Mouse (Mus musculus) neural tube, embryonic 15.5 days (tissue): ENCODE measurements around the gene Psmc3. TPM values are rescaled to one million over a fixed set of nuclear protein-coding genes. Genes with fewer than 3 reads are reported as not detected.

Source experiments
- ATAC-seq: fragments of 200-750 bp; cut with Nextera tagmentation; 2 replicates; pipeline ENCODE4 v1.8.0; 2017; ENCODE audit warnings: mild to moderate bottlenecking, moderate TSS enrichment, moderate library complexity; ENCODE audit not compliant: low FRiP score
- H3K27ac ChIP-seq: fragments of 300-500 bp; sonication (generic); replicated peaks from 2 replicates; pipeline ENCODE4 v1.5.1; 2015; ENCODE audit warnings: mild to moderate bottlenecking, inconsistent platforms
- H3K27me3 ChIP-seq: fragments of 300-500 bp; sonication (generic); replicated peaks from 2 replicates; pipeline ENCODE4 v1.6.1; 2015; ENCODE audit warnings: inconsistent platforms
- H3K36me3 ChIP-seq: fragments of 300-500 bp; sonication (generic); 2 replicates; pipeline ENCODE4 v1.6.1; 2015; ENCODE audit warnings: inconsistent platforms
- H3K4me1 ChIP-seq: fragments of 300-500 bp; sonication (generic); 2 replicates; pipeline ENCODE4 v1.6.1; 2015; ENCODE audit warnings: inconsistent platforms
- H3K4me2 ChIP-seq: fragments of 300-500 bp; sonication (generic); 2 replicates; pipeline ENCODE4 v1.6.1; 2015; ENCODE audit warnings: inconsistent platforms, mild to moderate bottlenecking, moderate library complexity
- H3K4me3 ChIP-seq: fragments of 300-500 bp; sonication (generic); replicated peaks from 2 replicates; pipeline ENCODE4 v1.5.1; 2015; ENCODE audit warnings: mild to moderate bottlenecking, inconsistent platforms
- H3K9ac ChIP-seq: fragments of 300-500 bp; sonication (generic); replicated peaks from 2 replicates; pipeline ENCODE4 v1.6.1; 2015; ENCODE audit warnings: mild to moderate bottlenecking, inconsistent platforms
- H3K9me3 ChIP-seq: fragments of 300-500 bp; sonication (generic); replicated peaks from 2 replicates; pipeline ENCODE4 v1.6.1; 2016; ENCODE audit warnings: inconsistent platforms
- WGBS: fragments of 180-500 bp; shearing (Covaris S2); methylation state at CpG from one replicate; pipeline ENCODE4 v1.1.7; 2015; ENCODE audit warnings: mixed read lengths; 5-methylcytosine and 5-hydroxymethylcytosine counted together
- polyA plus RNA-seq: library from polyadenylated mRNA; unstranded; fragments of >200 nt; fragmentation: Nextera tagmentation; extraction: Ambion mirVana; gene quantifications from 2 replicates; pipeline ENCODE4 v1.2.1, GENCODE M21; 2015

Gene Psmc3
- polyA plus RNA-seq, 1 experiment from 2014 or later, result 234 TPM

DNA sequence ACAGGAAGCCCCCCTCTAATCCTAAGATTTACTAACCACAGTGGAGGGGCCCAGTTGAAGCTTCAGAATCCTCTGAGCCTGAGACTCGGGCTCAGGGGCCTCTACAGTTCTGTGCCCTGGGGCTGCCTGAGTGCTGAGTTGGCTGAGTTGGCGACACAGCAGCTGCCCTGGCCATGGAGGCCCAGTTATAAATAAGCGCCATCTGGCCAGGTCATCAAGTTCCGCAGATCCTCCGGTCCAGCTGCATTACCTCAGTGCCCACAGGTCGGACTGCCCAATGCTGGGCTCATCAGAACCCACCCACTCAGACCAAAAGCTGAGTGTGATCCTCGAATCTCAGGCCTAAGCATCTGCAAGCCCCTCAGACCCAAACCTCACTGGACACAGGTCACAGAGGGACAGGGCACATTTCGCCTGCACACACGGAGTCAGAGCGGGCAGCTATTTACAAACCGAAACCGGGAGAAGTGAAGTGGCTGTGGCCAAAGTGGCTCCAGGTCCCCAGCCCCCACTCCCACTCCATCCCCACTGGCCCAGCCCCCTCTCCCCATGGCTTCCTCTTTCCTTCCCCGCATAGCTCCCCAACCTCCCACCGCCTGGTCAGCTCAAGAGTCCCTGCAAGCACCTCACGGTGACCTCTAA lies 30.5 kb downstream of the Psmc3 start:
- no peak overlapping the region for H3K4me3 ChIP-seq
- H3K4me1 ChIP-seq, result no peaks in the 10 kb centered on the region
- no peak overlapping the region for H3K4me2 ChIP-seq
- H3K27me3 ChIP-seq, result no peaks in the 10 kb centered on the region
- ATAC-seq, result no peak
- H3K9ac ChIP-seq, result no peak overlapping the region
- no peak overlapping the region for H3K27ac ChIP-seq
- 80% methylated on average over 15 of the region's 15 CpGs for WGBS
- H3K9me3 ChIP-seq, result no peaks in the 10 kb centered on the region
- H3K36me3 ChIP-seq, result no peaks in the 10 kb centered on the region

GRCm38 (mm10) chr2:91085494-91086391 lies 31.9 kb downstream of the Psmc3 start:
- no peak overlapping the region for H3K4me2 ChIP-seq
- no peak for ATAC-seq
- no peaks in the 10 kb centered on the region for H3K27me3 ChIP-seq
- no peak overlapping the region for H3K9ac ChIP-seq
- no peak overlapping the region for H3K4me3 ChIP-seq
- no peaks in the 10 kb centered on the region for H3K36me3 ChIP-seq
- no peaks in the 10 kb centered on the region for H3K4me1 ChIP-seq
- no peaks in the 10 kb centered on the region for H3K9me3 ChIP-seq
- WGBS, result 88% methylated on average over 14 of the region's 14 CpGs
- H3K27ac ChIP-seq, result no peak overlapping the region

GRCm38 (mm10) chr2:91086392-91087237 lies 32.8 kb downstream of the Psmc3 start:
- H3K4me1 ChIP-seq, result no peaks in the 10 kb centered on the region
- H3K9ac ChIP-seq, result no peak overlapping the region
- H3K27me3 ChIP-seq, result no peaks in the 10 kb centered on the region
- H3K36me3 ChIP-seq, result no peaks in the 10 kb centered on the region
- ATAC-seq, result no peak
- H3K9me3 ChIP-seq, result no peaks in the 10 kb centered on the region
- 63% methylated on average over 9 of the region's 9 CpGs for WGBS
- no peak overlapping the region for H3K4me2 ChIP-seq
- H3K27ac ChIP-seq, result no peak overlapping the region
- H3K4me3 ChIP-seq, result no peak overlapping the region

DNA sequence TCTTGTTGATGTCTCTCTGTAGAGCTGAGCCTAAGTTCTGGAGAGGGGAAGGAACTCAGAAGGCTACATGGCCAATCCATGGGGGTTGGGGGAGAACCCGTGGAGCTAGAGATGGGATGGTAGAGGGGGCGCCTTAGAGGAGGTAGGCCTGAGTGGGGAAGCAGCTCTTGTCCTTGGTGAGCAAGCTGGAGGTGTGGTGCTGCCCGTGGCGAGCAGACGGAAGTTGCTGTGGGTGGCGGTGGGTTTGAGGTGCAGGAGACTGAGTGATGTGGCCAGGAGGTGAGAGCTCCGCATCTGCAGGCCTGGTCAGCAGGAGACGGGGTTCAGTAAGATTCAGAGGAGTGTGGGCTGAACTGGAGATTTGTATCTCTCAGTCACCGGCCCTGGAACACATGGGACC lies 33.6 kb downstream of the Psmc3 start:
- no peaks in the 10 kb centered on the region for H3K4me1 ChIP-seq
- no peaks in the 10 kb centered on the region for H3K9me3 ChIP-seq
- H3K9ac ChIP-seq, result no peak overlapping the region
- H3K4me3 ChIP-seq, result no peak overlapping the region
- H3K4me2 ChIP-seq, result no peak overlapping the region
- H3K36me3 ChIP-seq, result no peaks in the 10 kb centered on the region
- ATAC-seq, result no peak
- WGBS, result 93% methylated on average over 9 of the region's 9 CpGs
- H3K27ac ChIP-seq, result no peak overlapping the region
- H3K27me3 ChIP-seq, result no peaks in the 10 kb centered on the region

- no peak for ATAC-seq
- 83% methylated on average over 9 of the region's 9 CpGs for WGBS
Measured at GRCm38 (mm10) chr2:91088987-91089386, 35.2 kb downstream of the Psmc3 start.

DNA sequence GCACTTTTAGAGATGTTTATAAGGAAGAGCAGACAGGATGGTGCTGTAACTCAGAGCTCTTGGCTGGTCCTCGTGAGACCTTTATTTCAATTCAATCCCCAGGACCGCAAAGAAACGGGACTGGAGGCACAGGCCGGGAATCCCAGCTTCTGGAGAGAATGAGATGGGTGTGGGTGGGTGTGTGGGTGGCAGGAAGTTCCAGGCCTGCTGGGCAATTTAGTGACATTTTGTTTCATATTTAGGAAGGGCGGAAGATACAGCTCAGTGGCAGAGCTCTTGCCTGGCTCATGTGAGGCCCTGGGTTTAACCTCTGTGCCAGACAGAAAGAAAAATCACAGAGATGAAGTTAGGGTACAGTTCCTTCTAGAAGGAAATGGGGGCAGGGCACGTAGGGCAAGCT lies 36.4 kb downstream of the Psmc3 start:
- H3K27me3 ChIP-seq, result no peaks in the 10 kb centered on the region
- H3K9ac ChIP-seq, result no peak overlapping the region
- ATAC-seq, result no peak
- 85% methylated on average over 6 of the region's 6 CpGs for WGBS
- no peak overlapping the region for H3K4me2 ChIP-seq
- H3K9me3 ChIP-seq, result no peaks in the 10 kb centered on the region
- no peaks in the 10 kb centered on the region for H3K4me1 ChIP-seq
- no peak overlapping the region for H3K27ac ChIP-seq
- H3K4me3 ChIP-seq, result no peak overlapping the region
- H3K36me3 ChIP-seq, result no peaks in the 10 kb centered on the region

More at GRCm38 (mm10) chr2:91088987-91089386, 35.2 kb downstream of the Psmc3 start:
- Histone ChIP-seq H3K27me3 (no peaks in the 10 kb centered on the region), H3K4me1 (no peaks in the 10 kb centered on the region), H3K9me3 (no peaks in the 10 kb centered on the region), H3K36me3 (no peaks in the 10 kb centered on the region), H3K27ac (no peak overlapping the region), H3K9ac (no peak overlapping the region), H3K4me2 (no peak overlapping the region), H3K4me3 (no peak overlapping the region)

DNA sequence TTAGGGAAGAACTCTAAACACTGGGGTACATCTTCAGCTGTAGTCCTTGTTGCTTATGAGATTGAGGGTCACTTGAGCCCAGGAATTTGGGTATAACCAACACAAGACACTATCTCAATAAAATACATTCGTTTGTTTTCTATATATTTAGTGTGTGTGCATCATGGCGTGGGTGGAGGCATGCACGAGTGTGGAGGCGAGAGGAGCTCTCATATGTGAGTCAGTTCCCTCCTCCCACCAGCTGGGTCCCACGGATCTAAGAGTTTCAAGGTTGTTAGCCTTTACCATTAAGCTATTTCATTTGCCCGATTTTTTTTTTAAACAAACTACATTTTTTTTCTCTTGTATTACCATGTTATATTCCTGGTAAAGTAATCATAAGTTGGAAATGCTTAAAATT lies 37.0 kb downstream of the Psmc3 start:
- Histone ChIP-seq H3K4me2 (no peak overlapping the region), H3K4me1 (no peaks in the 10 kb centered on the region), H3K27ac (no peak overlapping the region), H3K9ac (no peak overlapping the region), H3K4me3 (no peak overlapping the region), H3K27me3 (no peaks in the 10 kb centered on the region), H3K9me3 (no peaks in the 10 kb centered on the region), H3K36me3 (no peaks in the 10 kb centered on the region)
- no peak for ATAC-seq
- 78% methylated on average over 6 of the region's 6 CpGs for WGBS

DNA sequence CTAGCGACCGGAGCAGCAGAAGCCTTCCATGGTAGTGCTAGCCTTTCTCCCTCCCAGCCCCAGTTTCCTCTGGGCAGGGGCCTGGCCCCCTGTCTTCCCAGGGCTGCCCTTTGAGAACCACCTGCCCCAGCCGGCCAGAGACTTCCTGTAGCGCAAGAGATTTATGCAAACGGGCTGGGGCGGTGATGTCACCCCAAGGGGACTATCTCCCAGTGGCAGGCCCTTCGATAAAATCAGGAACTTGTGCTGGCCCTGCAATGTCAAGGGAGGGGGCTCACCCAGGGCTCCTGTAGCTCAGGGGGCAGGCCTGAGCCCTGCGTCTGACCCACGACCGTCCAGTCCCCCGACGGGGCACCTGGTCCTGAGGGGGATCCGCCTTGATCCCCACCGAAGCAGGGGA lies 42.7 kb downstream of the Psmc3 start:
- ATAC-seq, result no peak
- no peaks in the 10 kb centered on the region for H3K27me3 ChIP-seq
- H3K4me3 ChIP-seq, result no peak overlapping the region
- no peaks in the 10 kb centered on the region for H3K36me3 ChIP-seq
- no peak overlapping the region for H3K27ac ChIP-seq
- no peak overlapping the region for H3K4me2 ChIP-seq
- no peaks in the 10 kb centered on the region for H3K4me1 ChIP-seq
- no peaks in the 10 kb centered on the region for H3K9me3 ChIP-seq
- no peak overlapping the region for H3K9ac ChIP-seq
- 76% methylated on average over 14 of the region's 14 CpGs for WGBS

- ATAC-seq, result no peak
- no peaks in the 10 kb centered on the region for H3K36me3 ChIP-seq
- H3K4me1 ChIP-seq, result no peaks in the 10 kb centered on the region
- no peak overlapping the region for H3K27ac ChIP-seq
- WGBS, result 78% methylated on average over 10 of the region's 10 CpGs
- no peaks in the 10 kb centered on the region for H3K27me3 ChIP-seq
- H3K4me3 ChIP-seq, result no peak overlapping the region
- H3K9ac ChIP-seq, result no peak overlapping the region
- H3K9me3 ChIP-seq, result no peaks in the 10 kb centered on the region
- no peak overlapping the region for H3K4me2 ChIP-seq
Measured at GRCm38 (mm10) chr2:91097015-91097414, 43.2 kb downstream of the Psmc3 start.

- no peak overlapping the region for H3K9ac ChIP-seq
- ATAC-seq, result no peak
- H3K4me3 ChIP-seq, result no peak overlapping the region
- no peaks in the 10 kb centered on the region for H3K9me3 ChIP-seq
- H3K27ac ChIP-seq, result no peak overlapping the region
- no peak overlapping the region for H3K4me2 ChIP-seq
- H3K36me3 ChIP-seq, result no peaks in the 10 kb centered on the region
- H3K27me3 ChIP-seq, result no peaks in the 10 kb centered on the region
- H3K4me1 ChIP-seq, result no peaks in the 10 kb centered on the region
- WGBS, result 80% methylated on average over 2 of the region's 2 CpGs
Measured at GRCm38 (mm10) chr2:91098156-91098555, 44.3 kb downstream of the Psmc3 start.

- no peak overlapping the region for H3K4me3 ChIP-seq
- peak; percentile 87; the same call in 1 of the 2 replicates for ATAC-seq
- 16% methylated on average over 7 of the region's 7 CpGs for WGBS
- no peak overlapping the region for H3K27ac ChIP-seq
- H3K27me3 ChIP-seq, result no peaks in the 10 kb centered on the region
- H3K36me3 ChIP-seq, result no peaks in the 10 kb centered on the region
- H3K9ac ChIP-seq, result 0 out of 2 replicates have a peak overlapping the region, but pooled peaks have one; percentile 8
- H3K4me2 ChIP-seq, result no peak overlapping the region
- no peaks in the 10 kb centered on the region for H3K9me3 ChIP-seq
- H3K4me1 ChIP-seq, result no peaks in the 10 kb centered on the region
Measured at GRCm38 (mm10) chr2:91101124-91101740, 47.4 kb downstream of the Psmc3 start.
